In genomic region chr11:84104036-84104435, GRCm38 (mm10) we compare ENCODE assay signal across 15 mouse cellular contexts. TPM values are rescaled to one million over a fixed set of nuclear protein-coding genes. Genes with fewer than 3 reads are reported as not detected.
DNase-seq lines count a peak whose midpoint lies in the region.
"Had no signal": no experiment of that assay in that cellular context is flagged by ENCODE, and none has a peak within 500 bp of the region (broad histone marks: within the 10 kb centered on the region; RNA-seq: fewer than 3 reads in every experiment).

No protein-coding gene starts in this region.

- DNase-seq in adrenal gland, adult (ENCODE audit: inconsistent age in 2 of 2, low spot score in 1 of 2) = peak; percentile 39 to 71
- no peak for DNase-seq in adrenal gland, adult 8-10 months
- DNase-seq in adrenal gland, postnatal 10 days = peak; percentile 36
- peak; percentile 31 for DNase-seq in adrenal gland, postnatal 25 days
- no peak for DNase-seq in cerebellum, adult 8-10 months
- no peak for DNase-seq in gastrocnemius, postnatal 10 days
- DNase-seq: B cell, adult 2 months; cerebellum, adult 11-12 months; cerebellum, adult 2 months; cerebellum, adult 9-11 months; cerebellum, postnatal 14 days; cerebellum, postnatal 36 days; embryo, embryonic 11 days had no signal

RNA-seq across cellular contexts. Expression of gene Tada2a, which starts 25.4 kb away (rescaled TPM):
- 10 to 100 TPM; 13.6 to 33.0 (median 22.9) TPM for total RNA-seq in adrenal gland, adult 8-10 months (2022)
- 10 to 100 TPM; 12.3 to 15.1 TPM for total RNA-seq in adrenal gland, postnatal 10 days (2021)
- 17.2 and 25.6 TPM in 2 replicates for total RNA-seq in adrenal gland, postnatal 25 days (2021)
- 10 to 100 TPM; 14.2 TPM for total RNA-seq in gastrocnemius, postnatal 10 days (2021)

RNA-seq across cellular contexts. Expression of gene Acaca, which starts 25.4 kb away (rescaled TPM):
- total RNA-seq in adrenal gland, adult 8-10 months (2022) = 100 to 1,000 TPM in 3 of 4 experiments, 10 to 100 TPM in 1; 81.4 to 339 (median 190) TPM
- 10 to 100 TPM; 67.7 to 78.5 TPM for total RNA-seq in adrenal gland, postnatal 10 days (2021)
- total RNA-seq in adrenal gland, postnatal 25 days (2021) = 264 and 316 TPM in 2 replicates
- 10 to 100 TPM; 15.7 to 16.4 TPM for total RNA-seq in gastrocnemius, postnatal 10 days (2021)

RNA-seq across cellular contexts. Expression of gene Dusp14, which starts 35.0 kb away (rescaled TPM):
- 10 to 100 TPM in 2 of 4 experiments, 1 to 10 TPM in 2; 5.7 to 16.5 (median 9.4) TPM for total RNA-seq in adrenal gland, adult 8-10 months (2022)
- 1 to 10 TPM; 3.0 to 4.0 TPM for total RNA-seq in adrenal gland, postnatal 10 days (2021)
- 3.9 and 4.7 TPM in 2 replicates for total RNA-seq in adrenal gland, postnatal 25 days (2021)
- total RNA-seq in gastrocnemius, postnatal 10 days (2021) = 10 to 100 TPM in 1 of 2 experiments, 1 to 10 TPM in 1; 8.5 to 10.4 TPM
- total RNA-seq: common myeloid progenitor, adult 5-6 weeks; G1E had no signal

Comparison
In these comparisons a context has a peak if more than half of its experiments do, and no peak if none do; other contexts are left out.
1. DNase-seq: peak in adrenal gland, adult (2 of 2), adrenal gland, postnatal 10 days (single experiment) and adrenal gland, postnatal 25 days (single experiment); none in adrenal gland, adult 8-10 months (single experiment), cerebellum, adult 8-10 months (single experiment) and gastrocnemius, postnatal 10 days (single experiment).